10 mouse cellular contexts compared by ENCODE assay signal in the genomic region with DNA sequence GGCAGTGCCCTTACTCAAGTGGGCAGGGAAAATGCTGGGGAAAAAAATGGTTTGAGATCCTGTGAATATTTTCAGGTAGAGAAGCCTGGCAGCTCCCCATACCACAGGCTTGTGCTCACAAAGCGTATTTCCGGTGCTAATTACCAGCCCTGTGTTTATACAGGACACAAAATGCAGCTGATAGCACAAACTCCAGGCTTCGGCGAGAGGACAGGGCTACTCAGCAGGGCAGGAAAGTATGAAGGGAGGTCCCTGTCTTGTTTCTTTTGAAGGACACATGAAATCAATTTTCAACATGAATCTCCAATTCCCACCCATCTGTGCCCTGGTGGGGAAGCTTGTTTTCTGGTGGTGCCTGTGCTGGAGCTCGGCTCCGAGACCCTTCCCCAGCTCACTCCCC.
DNase-seq lines count a peak whose midpoint lies in the region; ATAC-seq and TF ChIP-seq lines count a peak whose summit lies in the region.
"Had no signal": no experiment of that assay in that cellular context is flagged by ENCODE, and none has a peak within 500 bp of the region (broad histone marks: within the 10 kb centered on the region; RNA-seq: fewer than 3 reads in every experiment).

No protein-coding gene starts in this region.

- no peak overlapping the region for H3K4me3 ChIP-seq in hindbrain, embryonic 10.5 days
- no peak overlapping the region for H3K4me3 ChIP-seq in hindbrain, embryonic 14.5 days (replicated peaks; ENCODE audit: low read length)
- H3K4me3 ChIP-seq in CH12.LX (replicated peaks in 1 of 3; ENCODE audit: low read depth in 2 of 3, low read length in 2 of 3, poor library complexity in 1 of 3), result no peak overlapping the region
- H3K4me3 ChIP-seq in limb, embryonic 13.5 days, result no peak overlapping the region
- H3K4me3 ChIP-seq: erythroblast, embryonic 14.5 days; neural tube, embryonic 12.5 days had no signal

- no peak overlapping the region for H3K9ac ChIP-seq in hindbrain, embryonic 14.5 days
- H3K9ac ChIP-seq in CH12.LX (ENCODE audit: insufficient read depth, low read depth), result peak overlapping the region; percentile 10; the same call in 1 of the 2 replicates
- H3K9ac ChIP-seq in limb, embryonic 13.5 days, result no peak overlapping the region; the same call in 1 of the 2 replicates
- H3K9ac ChIP-seq: neural tube, embryonic 12.5 days had no signal

- H3K4me1 ChIP-seq in hindbrain, embryonic 10.5 days (replicated peaks), result peaks cover 100% of the 10 kb centered on the region
- peaks cover 15% of the 10 kb centered on the region for H3K4me1 ChIP-seq in hindbrain, embryonic 14.5 days (replicated peaks; ENCODE audit: control insufficient read depth, insufficient read depth, low read length)
- H3K4me1 ChIP-seq in CH12.LX (ENCODE audit: control insufficient read depth in 1 of 2, insufficient read depth in 2 of 2), result peaks cover 48 to 79% of the 10 kb centered on the region in 2 experiments
- H3K4me1 ChIP-seq in limb, embryonic 13.5 days, result peaks cover 98% of the 10 kb centered on the region

- TF ChIP-seq EP300 in CH12.LX (IDR thresholded peaks at IDR 0.05; ENCODE audit: low read length), result no peak

- no peak for DNase-seq in hindbrain, embryonic 10.5 days (ENCODE audit: low spot score)
- no peak for DNase-seq in hindbrain, embryonic 14.5 days (ENCODE audit: low spot score)
- DNase-seq in CH12.LX (ENCODE audit: extremely low read depth), result no peak
- DNase-seq in embryo, embryonic 11 days, result peak; percentile 38
- no peak for DNase-seq in spleen, postnatal 36 days (ENCODE audit: low spot score in 2 of 2)
- DNase-seq in adrenal gland, postnatal 36 days, result no peak

- H3K9me3 ChIP-seq in hindbrain, embryonic 10.5 days, result no peaks in the 10 kb centered on the region
- no peaks in the 10 kb centered on the region for H3K9me3 ChIP-seq in hindbrain, embryonic 14.5 days (ENCODE audit: control insufficient read depth, low read length)
- no peaks in the 10 kb centered on the region for H3K9me3 ChIP-seq in CH12.LX (replicated peaks; ENCODE audit: low read length)
- no peaks in the 10 kb centered on the region for H3K9me3 ChIP-seq in limb, embryonic 13.5 days
- H3K9me3 ChIP-seq: neural tube, embryonic 12.5 days had no signal

- H3K4me2 ChIP-seq in hindbrain, embryonic 14.5 days (replicated peaks), result no peak overlapping the region
- no peak overlapping the region for H3K4me2 ChIP-seq in CH12.LX (ENCODE audit: insufficient read depth, low read depth, poor library complexity, severe bottlenecking)
- H3K4me2 ChIP-seq in limb, embryonic 13.5 days (replicated peaks), result no peak overlapping the region
- H3K4me2 ChIP-seq: neural tube, embryonic 12.5 days had no signal

- H3K79me2 ChIP-seq in CH12.LX (replicated peaks; ENCODE audit: control insufficient read depth, extremely low read depth, insufficient read depth, poor library complexity, severe bottlenecking), result no peaks in the 10 kb centered on the region

- in situ Hi-C loops in CH12.LX (cut with MboI; ENCODE audit: low pct_ligation_motif_present, low pct_unique_long_range_greater_than_20kb, low sequenced_read_pairs), result loop anchor here (25.0 kb wide), 1 partner anchor 269 kb away; the partner anchor contains the start of gene Zfp36l1

- no peaks in the 10 kb centered on the region for H3K36me3 ChIP-seq in hindbrain, embryonic 10.5 days
- no peaks in the 10 kb centered on the region for H3K36me3 ChIP-seq in hindbrain, embryonic 14.5 days (replicated peaks; ENCODE audit: control insufficient read depth, insufficient read depth)
- H3K36me3 ChIP-seq in CH12.LX (replicated peaks in 1 of 2; ENCODE audit: control insufficient read depth in 1 of 2, insufficient read depth in 1 of 2, low read length in 1 of 2), result no peaks in the 10 kb centered on the region
- H3K36me3 ChIP-seq in limb, embryonic 13.5 days, result no peaks in the 10 kb centered on the region
- H3K36me3 ChIP-seq: neural tube, embryonic 12.5 days had no signal

- H3K27me3 ChIP-seq in hindbrain, embryonic 10.5 days (ENCODE audit: insufficient read depth, poor library complexity, severe bottlenecking), result no peaks in the 10 kb centered on the region
- H3K27me3 ChIP-seq in hindbrain, embryonic 14.5 days (ENCODE audit: control insufficient read depth, insufficient read depth, low read length), result no peaks in the 10 kb centered on the region
- H3K27me3 ChIP-seq in CH12.LX (replicated peaks), result no peaks in the 10 kb centered on the region
- H3K27me3 ChIP-seq in limb, embryonic 13.5 days, result no peaks in the 10 kb centered on the region
- H3K27me3 ChIP-seq: neural tube, embryonic 12.5 days; Patski had no signal

- no peak for TF ChIP-seq CTCF in CH12.LX (conservative IDR thresholded peaks at IDR 0.05 in 1 of 2, IDR thresholded peaks at IDR 0.05 in 1 of 2; ENCODE audit: low read depth in 2 of 2, low read length in 2 of 2)

- 52% methylated on average over 6 of the region's 6 CpGs for WGBS in hindbrain, embryonic 10.5 days
- WGBS in hindbrain, embryonic 14.5 days, result 37% methylated on average over 6 of the region's 6 CpGs
- 25% methylated on average over 6 of the region's 6 CpGs for WGBS in limb, embryonic 13.5 days

- no peak for TF ChIP-seq RAD21 in CH12.LX (IDR thresholded peaks at IDR 0.05; ENCODE audit: low read depth, low read length)

- ATAC-seq in hindbrain, embryonic 14.5 days (ENCODE audit: low FRiP score), result no peak
- no peak for ATAC-seq in limb, embryonic 13.5 days (ENCODE audit: low FRiP score, low read depth)
- ATAC-seq: Patski had no signal

- no peak for TF ChIP-seq POLR2A in CH12.LX (IDR thresholded peaks at IDR 0.05; ENCODE audit: low read depth, low read length)

- H3K27ac ChIP-seq in hindbrain, embryonic 10.5 days, result peak overlapping the region; percentile 82
- no peak overlapping the region for H3K27ac ChIP-seq in hindbrain, embryonic 14.5 days
- H3K27ac ChIP-seq in CH12.LX (ENCODE audit: insufficient read depth, low read depth), result no peak overlapping the region
- H3K27ac ChIP-seq in limb, embryonic 13.5 days, result peak overlapping the region; percentile 69; the same call in 1 of the 2 replicates
- H3K27ac ChIP-seq: neural tube, embryonic 12.5 days had no signal

- dilution Hi-C loops in CH12.LX (cut with MboI; ENCODE audit: extremely low pct_ligation_motif_present, extremely low pct_unique_long_range_greater_than_20kb, low sequenced_read_pairs), result no loop called here

TF ChIP-seq in CH12.LX, 34 proteins besides CTCF, POLR2A, EP300 and RAD21:
- no peak for TF ChIP-seq MAZ (IDR thresholded peaks at IDR 0.05; ENCODE audit: low read depth, low read length)
TF ChIP-seq in CH12.LX: peak in this region for 0.

Comparison
In these comparisons a context has a peak if more than half of its experiments do, and no peak if none do; other contexts are left out.
1. H3K27ac ChIP-seq: peak in hindbrain, embryonic 10.5 days (single experiment) and limb, embryonic 13.5 days (single experiment); none in hindbrain, embryonic 14.5 days (single experiment) and CH12.LX (single experiment).